Mouse (Mus musculus) hindbrain, embryonic 11.5 days (tissue): Measurements from ENCODE around the gene Irf1. TPM values are rescaled to one million over a fixed set of nuclear protein-coding genes. Genes with fewer than 3 reads are reported as not detected.

ENCODE experiments used
- ATAC-seq: fragments of 200-750 bp; cut with Nextera tagmentation; 2 replicates; pipeline ENCODE4 v1.8.0; 2017; ENCODE audit warnings: mild to moderate bottlenecking, moderate TSS enrichment, moderate library complexity; ENCODE audit not compliant: low FRiP score
- DNase-seq: peaks from one replicate; pipeline ENCODE4 v3.0.0-alpha.2; 2015; ENCODE audit warnings: low spot score
- H3K27ac ChIP-seq: fragments of 300-500 bp; sonication (generic); 2 replicates; pipeline ENCODE4 v1.5.1; 2014; ENCODE audit warnings: mild to moderate bottlenecking, low read depth, low read length
- H3K27me3 ChIP-seq: fragments of 300-500 bp; sonication (generic); 2 replicates; pipeline ENCODE4 v1.6.1; 2014; ENCODE audit warnings: mild to moderate bottlenecking, low read length, moderate library complexity, mixed read lengths; ENCODE audit not compliant: control insufficient read depth, insufficient read depth
- H3K36me3 ChIP-seq: fragments of 300-500 bp; sonication (generic); 2 replicates; pipeline ENCODE4 v1.6.1; 2014; ENCODE audit warnings: mild to moderate bottlenecking, low read length, moderate library complexity, mixed read lengths; ENCODE audit not compliant: control insufficient read depth, insufficient read depth
- H3K4me1 ChIP-seq: fragments of 300-500 bp; sonication (generic); replicated peaks from 2 replicates; pipeline ENCODE4 v1.6.1; 2014; ENCODE audit warnings: low read length, mixed read lengths; ENCODE audit not compliant: control insufficient read depth, insufficient read depth
- H3K4me2 ChIP-seq: fragments of 300-500 bp; sonication (generic); replicated peaks from 2 replicates; pipeline ENCODE4 v1.6.1; 2014; ENCODE audit warnings: mild to moderate bottlenecking, low read depth, low read length
- H3K4me3 ChIP-seq: fragments of 300-500 bp; sonication (generic); 2 replicates; pipeline ENCODE4 v1.5.1; 2014; ENCODE audit warnings: low read depth, low read length
- H3K9ac ChIP-seq: fragments of 300-500 bp; sonication (generic); 2 replicates; pipeline ENCODE4 v1.6.1; 2014; ENCODE audit warnings: low read depth, low read length
- H3K9me3 ChIP-seq: fragments of 300-500 bp; sonication (generic); 2 replicates; pipeline ENCODE4 v1.6.1; 2016; ENCODE audit warnings: low read length; ENCODE audit not compliant: control insufficient read depth
- WGBS: fragments of 180-500 bp; shearing (Covaris S2); extraction: QIAGEN DNeasy Blood & Tissue Kit; methylation state at CpG from one replicate; pipeline ENCODE4 v1.1.7; 2014; 5-methylcytosine and 5-hydroxymethylcytosine counted together
- polyA plus RNA-seq: library from polyadenylated mRNA; unstranded; fragments of >200 nt; fragmentation: Nextera tagmentation; extraction: Ambion mirVana; gene quantifications from 2 replicates; pipeline ENCODE4 v1.2.1, GENCODE M21; 2014

The Irf1 gene
- polyA plus RNA-seq, 1 experiment from 2014 or later: 1.7 TPM

DNA sequence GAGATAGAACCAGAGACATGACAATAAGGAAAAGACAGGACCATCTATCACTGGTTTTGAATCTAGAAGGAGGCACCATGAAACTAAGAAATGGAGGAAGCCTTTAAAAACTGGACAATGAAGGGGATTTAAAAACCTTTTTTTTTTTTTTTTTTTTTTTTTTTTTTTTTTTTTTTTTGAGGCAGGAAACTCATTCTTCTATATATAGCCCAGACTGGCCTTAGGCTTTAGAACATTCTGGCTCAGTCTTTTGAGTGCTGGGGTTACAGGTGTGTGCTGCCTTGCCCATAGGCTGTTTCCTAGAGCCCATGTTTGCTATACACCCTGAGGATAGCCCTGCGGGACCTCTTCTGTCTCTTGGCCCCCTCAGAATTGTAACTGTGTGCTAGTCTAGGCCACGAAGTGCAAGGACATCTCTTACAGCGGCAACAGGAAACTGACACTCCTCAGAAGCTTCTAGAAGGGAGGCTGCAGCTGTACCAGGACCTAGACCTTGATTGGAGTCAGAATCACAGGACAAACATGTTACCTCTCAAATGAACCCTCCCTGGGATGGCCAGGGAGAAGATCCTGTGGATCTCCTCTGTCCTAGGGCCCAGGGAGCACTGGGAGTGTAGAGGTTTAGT lies 15.6 kb downstream of the Irf1 start:
- Histone ChIP-seq H3K9me3 (no peaks in the 10 kb centered on the region), H3K4me3 (no peak overlapping the region), H3K9ac (no peak overlapping the region), H3K4me1 (no peaks in the 10 kb centered on the region), H3K27ac (no peak overlapping the region), H3K27me3 (no peaks in the 10 kb centered on the region), H3K4me2 (no peak overlapping the region), H3K36me3 (no peaks in the 10 kb centered on the region)
- ATAC-seq (no peak), DNase-seq (no peak)
- WGBS: 84% methylated on average over 3 of the region's 3 CpGs

DNA sequence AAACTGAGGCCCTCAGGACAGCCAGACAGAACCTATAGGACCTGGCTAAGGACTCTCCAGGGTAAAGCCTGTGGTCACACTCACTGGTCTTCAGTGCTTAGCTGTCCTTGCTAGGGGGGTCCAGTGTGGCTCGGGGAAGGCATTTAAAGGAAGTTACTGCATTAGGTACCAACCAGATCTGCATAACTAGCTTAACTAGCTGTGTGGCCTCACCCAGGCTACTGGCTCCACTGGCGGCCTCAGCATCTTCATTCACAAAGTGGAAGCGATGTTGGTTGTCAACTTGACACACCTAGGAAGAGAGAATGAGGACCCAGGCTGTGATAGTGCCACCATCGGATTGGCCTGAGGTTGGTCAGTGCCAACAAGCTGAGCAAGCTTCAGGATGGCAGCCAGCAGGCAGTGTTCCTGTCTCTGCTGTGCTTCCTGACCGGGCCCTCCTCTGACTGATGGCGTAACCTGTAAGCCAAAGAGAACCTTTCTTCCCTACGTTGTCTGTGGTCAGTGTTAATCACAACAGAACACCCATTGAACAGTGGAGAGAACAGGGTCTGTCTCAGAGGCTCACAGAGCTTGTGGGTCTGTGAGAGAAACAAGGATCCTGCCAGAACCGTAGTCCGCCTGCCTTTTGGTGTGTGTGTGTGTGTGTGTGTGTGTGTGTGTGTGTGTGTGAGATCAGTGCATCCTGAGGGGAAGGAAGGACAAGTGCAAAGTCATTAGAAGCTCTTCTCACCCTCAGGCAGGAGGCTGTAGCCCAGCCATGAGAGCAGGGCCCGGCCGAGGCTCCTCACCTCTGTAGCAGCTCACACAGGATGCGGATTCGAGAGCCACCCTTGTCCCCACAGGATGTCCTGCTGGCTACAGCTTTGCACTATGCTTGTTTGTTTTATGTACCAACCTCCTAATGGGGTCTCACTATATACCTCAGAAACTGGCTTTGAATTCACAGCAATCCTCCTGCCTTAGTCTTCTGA lies 16.5 kb downstream of the Irf1 start:
- no peak overlapping the region for H3K9ac ChIP-seq
- no peak overlapping the region for H3K4me3 ChIP-seq
- H3K27me3 ChIP-seq: no peaks in the 10 kb centered on the region
- H3K4me2 ChIP-seq: no peak overlapping the region
- H3K36me3 ChIP-seq: no peaks in the 10 kb centered on the region
- 87% methylated on average over 13 of the region's 13 CpGs for WGBS
- no peaks in the 10 kb centered on the region for H3K9me3 ChIP-seq
- no peaks in the 10 kb centered on the region for H3K4me1 ChIP-seq
- DNase-seq (no peak), ATAC-seq (no peak)
- no peak overlapping the region for H3K27ac ChIP-seq

DNA sequence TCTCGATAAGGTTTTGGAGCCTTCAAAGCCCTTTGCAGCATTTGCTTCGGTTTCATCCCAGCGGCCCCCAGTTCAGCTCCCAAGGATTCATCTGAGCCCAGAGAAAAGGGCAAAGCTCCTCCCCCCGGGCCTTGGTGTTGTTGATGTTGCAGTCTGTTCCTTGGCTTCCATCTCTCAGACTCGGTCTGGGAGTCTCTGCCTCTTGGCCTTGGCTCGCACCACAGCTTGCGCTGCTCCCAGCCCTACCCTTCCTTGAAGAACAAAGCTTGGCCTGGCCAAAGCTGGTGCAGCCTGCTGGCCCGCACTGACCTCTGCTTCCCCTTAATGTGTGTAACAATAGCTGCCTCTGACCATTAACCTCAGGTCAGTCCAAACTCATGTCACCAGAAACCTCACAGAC lies 18.4 kb downstream of the Irf1 start:
- H3K27me3 ChIP-seq: no peaks in the 10 kb centered on the region
- H3K36me3 ChIP-seq: no peaks in the 10 kb centered on the region
- H3K4me1 ChIP-seq: no peaks in the 10 kb centered on the region
- H3K4me3 ChIP-seq: no peak overlapping the region
- no peak for ATAC-seq
- WGBS: 45% methylated on average over 8 of the region's 8 CpGs
- no peak for DNase-seq
- H3K9me3 ChIP-seq: no peaks in the 10 kb centered on the region
- H3K27ac ChIP-seq: no peak overlapping the region
- no peak overlapping the region for H3K4me2 ChIP-seq
- H3K9ac ChIP-seq: no peak overlapping the region

DNA sequence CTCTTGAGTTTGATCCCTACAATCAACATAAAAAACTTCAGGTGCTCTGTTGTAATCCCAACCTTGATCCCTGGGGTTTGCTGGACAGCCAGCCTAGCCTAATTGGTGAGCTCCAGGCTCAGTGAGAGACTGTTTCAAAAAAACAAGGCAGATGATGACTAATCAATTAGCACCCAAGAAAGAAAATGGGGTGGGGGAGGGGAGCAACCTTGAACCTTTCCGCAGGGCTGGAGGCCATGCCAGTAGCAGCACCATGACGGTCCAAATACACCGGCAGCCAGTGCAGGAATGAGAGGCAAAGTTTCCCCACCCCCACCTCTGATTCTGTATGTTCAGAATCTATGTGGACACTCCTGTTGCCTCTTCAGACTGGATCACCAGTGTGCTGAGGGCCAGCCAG lies 19.5 kb downstream of the Irf1 start:
- Histone ChIP-seq H3K36me3 (no peaks in the 10 kb centered on the region), H3K9ac (no peak overlapping the region), H3K9me3 (no peaks in the 10 kb centered on the region), H3K27me3 (no peaks in the 10 kb centered on the region), H3K4me2 (no peak overlapping the region), H3K27ac (no peak overlapping the region), H3K4me3 (no peak overlapping the region), H3K4me1 (no peaks in the 10 kb centered on the region)
- ATAC-seq: no peak
- WGBS: 66% methylated on average over 3 of the region's 3 CpGs
- DNase-seq: no peak

DNA sequence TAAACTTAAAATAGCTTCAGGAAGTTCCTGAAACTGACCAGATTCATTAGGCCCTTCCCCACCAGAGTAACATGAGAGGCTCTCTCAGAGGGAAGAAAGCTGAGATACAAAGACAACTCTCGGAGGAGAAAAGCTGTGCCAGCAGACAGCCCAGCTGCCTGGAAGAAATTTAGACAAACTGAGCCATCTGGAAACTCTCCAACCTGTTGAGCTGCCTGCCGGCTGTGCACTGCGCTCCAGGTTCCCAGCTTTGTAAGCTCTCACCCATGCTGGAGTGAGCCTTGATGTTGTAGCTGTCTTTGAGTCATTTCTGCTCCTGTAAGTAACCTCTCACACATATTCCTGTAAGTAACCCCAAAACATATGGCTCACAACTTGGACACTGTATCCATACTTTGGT lies 23.2 kb downstream of the Irf1 start:
- DNase-seq: no peak
- Histone ChIP-seq H3K27ac (no peak overlapping the region), H3K4me3 (no peak overlapping the region), H3K9me3 (no peaks in the 10 kb centered on the region), H3K4me1 (0 out of 2 replicates have a peak, but pooled peaks cover 2% of the 10 kb centered on the region), H3K36me3 (no peaks in the 10 kb centered on the region), H3K4me2 (no peak overlapping the region), H3K9ac (no peak overlapping the region), H3K27me3 (no peaks in the 10 kb centered on the region)
- ATAC-seq: no peak
- 80% methylated on average over 3 of the region's 3 CpGs for WGBS

DNA sequence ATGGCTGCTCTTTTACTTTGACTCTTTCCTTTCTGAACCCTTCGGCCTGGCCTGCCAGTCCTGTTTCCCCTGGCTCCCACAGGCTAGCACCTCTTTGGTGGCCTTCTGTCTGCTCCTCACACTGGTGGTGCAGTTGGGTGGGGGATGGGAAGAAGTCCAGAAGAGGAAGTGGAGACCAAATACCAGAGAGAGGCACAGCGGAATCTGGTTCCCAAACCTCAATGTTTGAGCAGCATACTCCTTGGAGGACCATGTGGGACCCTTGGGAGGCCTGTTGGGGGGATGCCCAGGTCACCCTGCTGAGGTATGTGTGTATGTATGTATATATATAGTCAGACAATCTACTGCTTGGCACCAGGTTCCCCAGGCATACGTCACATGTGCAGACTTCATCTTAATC lies 24.2 kb downstream of the Irf1 start:
- no peaks in the 10 kb centered on the region for H3K9me3 ChIP-seq
- H3K4me2 ChIP-seq: no peak overlapping the region
- H3K4me3 ChIP-seq: no peak overlapping the region
- 79% methylated on average over 3 of the region's 3 CpGs for WGBS
- H3K36me3 ChIP-seq: no peaks in the 10 kb centered on the region
- ATAC-seq (no peak), DNase-seq (no peak)
- H3K27me3 ChIP-seq: no peaks in the 10 kb centered on the region
- H3K27ac ChIP-seq: no peak overlapping the region
- H3K9ac ChIP-seq: no peak overlapping the region
- 0 out of 2 replicates have a peak, but pooled peaks cover 2% of the 10 kb centered on the region for H3K4me1 ChIP-seq

DNA sequence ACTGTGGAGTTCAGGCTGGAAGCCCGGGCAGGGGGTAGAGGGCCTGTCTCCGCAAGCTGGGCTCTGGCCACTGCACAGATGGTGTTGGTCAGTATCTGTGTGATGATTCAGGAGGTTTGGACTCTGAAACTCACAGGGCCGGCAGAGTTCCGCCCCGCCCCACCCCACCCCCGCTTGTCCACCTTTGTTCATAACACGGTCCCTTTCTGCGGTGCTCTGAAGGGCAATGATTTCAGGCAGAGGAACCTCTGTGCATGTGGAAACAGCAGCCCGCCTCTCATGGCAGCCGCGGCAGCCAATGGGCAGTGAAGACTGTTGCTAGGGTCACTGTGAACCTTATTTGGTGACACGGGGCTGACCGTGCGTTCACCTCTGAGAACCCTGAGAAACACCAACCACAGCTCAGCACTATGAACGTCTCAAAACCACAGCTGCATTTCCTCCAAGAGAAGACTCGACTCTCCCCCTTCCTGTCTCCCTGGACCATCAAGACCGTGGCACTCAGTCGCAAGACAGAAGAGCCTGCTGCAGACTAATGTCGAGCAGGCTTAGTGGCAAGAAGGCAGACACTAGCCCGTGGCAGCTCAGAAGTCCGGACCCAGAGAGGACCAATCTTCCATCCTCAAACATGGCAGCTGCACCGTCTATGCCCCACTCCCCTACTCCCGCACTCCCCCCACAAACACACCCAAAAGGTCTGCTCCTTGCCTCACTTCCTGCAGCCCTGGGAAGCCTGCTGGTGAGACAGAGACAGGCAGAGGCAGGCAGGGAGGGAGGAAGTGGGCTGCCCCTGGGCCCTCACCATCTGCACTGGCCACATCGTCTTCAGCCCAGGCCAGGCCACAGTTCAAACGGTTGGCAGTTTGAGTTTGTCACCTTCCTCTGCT lies 25.1 kb downstream of the Irf1 start:
- Histone ChIP-seq H3K4me3 (no peak overlapping the region), H3K4me1 (0 out of 2 replicates have a peak, but pooled peaks cover 2% of the 10 kb centered on the region), H3K9me3 (no peaks in the 10 kb centered on the region), H3K4me2 (no peak overlapping the region), H3K36me3 (no peaks in the 10 kb centered on the region), H3K27ac (no peak overlapping the region), H3K27me3 (no peaks in the 10 kb centered on the region), H3K9ac (no peak overlapping the region)
- DNase-seq: no peak
- 75% methylated on average over 25 of the region's 25 CpGs for WGBS
- ATAC-seq: no peak

DNA sequence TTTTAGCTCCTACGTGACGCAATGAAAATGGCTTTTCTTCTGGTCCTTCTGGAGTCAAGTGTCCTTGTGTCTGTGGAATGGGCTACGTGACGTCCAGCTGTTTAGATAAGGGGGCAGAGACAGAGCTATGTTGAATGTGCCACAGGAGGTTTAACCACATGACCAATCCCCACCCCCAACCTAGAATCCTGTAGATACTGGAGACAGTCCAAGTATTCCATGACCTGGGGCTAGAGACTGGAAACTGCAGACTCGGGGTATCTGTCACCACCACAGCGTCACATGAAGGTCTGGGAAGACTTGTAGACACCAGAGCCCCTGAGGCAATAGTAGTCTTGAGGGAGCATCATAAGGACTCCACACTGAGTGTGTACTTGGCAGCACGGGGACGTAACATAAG lies 26.0 kb downstream of the Irf1 start:
- WGBS: 71% methylated on average over 8 of the region's 8 CpGs
- no peak overlapping the region for H3K27ac ChIP-seq
- no peak for ATAC-seq

More for the DNA sequence above, 26.0 kb downstream of the Irf1 start:
- Histone ChIP-seq H3K27me3 (no peaks in the 10 kb centered on the region), H3K4me3 (no peak overlapping the region), H3K36me3 (no peaks in the 10 kb centered on the region), H3K9ac (no peak overlapping the region), H3K9me3 (no peaks in the 10 kb centered on the region), H3K4me1 (0 out of 2 replicates have a peak, but pooled peaks cover 2% of the 10 kb centered on the region), H3K4me2 (no peak overlapping the region)
- DNase-seq: no peak
